Mouse (Mus musculus) neural tube, embryonic 10.5 days (tissue): ENCODE measurements at regions not wholly inside any gene's neighbourhood (a gene's known extent, or its start where the extent isn't known, plus 50 kb on each side); places are given as distances from the start of the nearest gene placed in this dataset.

Experiments
- DNase-seq: peaks from one replicate; pipeline ENCODE4 v3.0.0-alpha.2; 2017; ENCODE audit warnings: low spot score; ENCODE audit errors: extremely low spot score

DNA sequence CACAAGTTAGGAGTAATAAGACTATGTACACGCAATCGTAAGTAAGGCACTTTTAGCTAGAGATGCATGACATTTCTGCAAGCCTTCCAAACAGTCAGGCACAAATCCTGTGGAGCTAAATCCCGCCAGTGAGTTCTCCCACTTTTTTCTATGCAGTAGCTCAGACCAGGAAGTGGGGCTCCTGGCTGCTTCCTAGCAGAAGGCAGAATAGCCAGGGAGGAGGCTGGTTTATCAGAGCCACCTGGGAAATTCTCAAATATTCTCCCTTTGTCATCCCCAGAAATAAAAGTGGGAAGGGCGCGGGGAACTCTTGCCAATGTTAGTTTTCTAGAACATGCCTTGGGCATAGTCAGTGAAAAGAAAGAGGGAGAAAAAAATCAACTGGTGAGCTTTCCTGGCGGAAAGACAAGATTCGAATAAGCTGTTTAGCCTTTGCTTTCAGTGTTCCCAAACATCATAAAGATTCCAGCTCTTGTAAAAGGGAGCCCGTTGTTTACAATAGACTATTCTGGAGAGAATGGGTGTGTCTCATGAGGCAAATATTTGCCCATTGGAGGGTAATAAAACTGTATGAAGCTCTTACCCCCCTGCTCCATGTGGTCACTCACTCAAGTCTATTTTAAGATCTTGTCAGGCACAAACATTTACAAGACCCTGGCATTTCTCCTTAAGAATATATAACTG, 167.2 kb upstream of the Lef1 start:
- DNase-seq: no peak

DNA sequence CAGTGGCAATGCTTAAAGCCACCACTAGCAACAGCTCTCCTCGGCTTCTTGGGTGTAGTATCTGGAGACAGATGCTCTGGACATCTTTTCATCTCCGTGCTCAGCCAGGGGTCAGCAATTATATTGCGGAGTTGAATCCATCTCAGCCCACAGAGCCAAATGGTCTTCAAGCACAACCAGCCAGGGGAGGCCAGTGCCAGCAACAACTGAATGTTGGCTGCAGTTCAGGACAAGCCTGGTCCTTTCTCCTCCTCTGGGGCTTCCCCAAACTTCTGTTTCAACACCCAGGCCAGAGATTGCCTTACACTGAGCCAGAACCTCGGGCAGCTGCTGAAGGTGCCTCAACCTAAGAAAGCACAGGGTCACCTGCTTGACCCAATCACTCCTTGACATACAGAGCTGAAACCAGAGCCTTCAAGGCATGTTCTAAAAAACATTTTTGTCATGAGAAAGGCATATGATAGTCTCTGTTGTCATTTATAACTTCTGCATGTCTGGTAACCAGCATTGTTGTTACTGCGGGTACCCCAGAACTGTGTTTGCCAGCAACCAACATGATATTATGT, 169.9 kb upstream of the Lef1 start:
- no peak for DNase-seq

DNA sequence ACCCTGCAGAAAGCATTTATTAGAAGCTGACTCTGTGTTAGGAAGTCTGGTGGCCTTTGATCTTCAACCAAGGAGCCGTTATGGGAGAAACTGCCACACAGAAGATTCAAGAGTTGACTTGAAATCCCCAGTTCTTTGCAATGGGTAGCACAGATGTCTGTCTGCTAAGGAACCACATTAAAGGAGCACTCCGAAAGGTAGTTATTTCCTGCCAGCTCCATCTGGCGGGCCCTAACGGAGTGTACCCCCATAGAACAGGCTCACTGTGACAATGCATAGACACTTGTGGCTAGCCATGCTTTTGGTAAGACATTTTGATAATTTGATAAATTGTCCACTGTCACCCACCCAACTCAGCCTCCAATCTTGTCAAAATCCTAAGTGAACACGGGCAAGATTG, 173.3 kb upstream of the Lef1 start:
- DNase-seq: no peak

DNA sequence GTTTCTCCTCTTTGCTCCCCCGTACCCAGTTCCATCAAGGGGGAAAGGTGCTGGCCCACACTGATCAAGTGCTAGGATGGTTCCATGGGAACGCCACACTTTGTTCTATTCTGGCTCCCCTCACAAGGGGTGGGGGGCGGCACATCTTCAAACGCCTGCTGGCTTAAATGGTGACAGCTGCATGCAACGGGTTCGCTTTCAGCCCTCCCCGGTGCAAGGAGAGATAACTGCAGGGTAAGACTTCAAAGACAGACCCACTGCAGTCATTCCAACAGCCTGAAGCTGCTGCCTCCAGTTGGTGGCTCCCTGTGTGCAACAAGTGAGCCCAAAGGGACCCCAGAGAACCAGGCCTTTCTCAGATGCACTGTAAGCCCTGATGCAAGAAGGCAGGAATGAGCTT, 173.9 kb upstream of the Lef1 start:
- no peak for DNase-seq

DNA sequence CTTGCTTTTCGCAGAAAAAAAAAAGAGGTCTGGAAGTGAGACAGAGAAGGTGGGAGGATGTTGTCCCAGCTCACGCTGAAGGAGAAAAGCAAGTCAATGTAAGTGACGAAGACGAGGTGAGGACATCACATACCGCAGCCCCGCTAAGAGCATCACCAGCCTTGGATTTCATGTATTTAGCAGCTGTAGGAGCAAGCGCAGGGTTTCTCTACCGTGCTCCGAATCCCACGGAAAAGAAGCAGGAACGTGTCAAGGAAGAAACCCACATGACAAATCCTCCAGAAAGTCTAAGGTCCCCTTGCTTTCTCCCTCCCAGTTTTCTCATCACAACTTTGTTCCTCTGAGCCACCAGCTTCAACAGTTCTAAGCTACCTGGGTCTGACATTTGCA, 174.3 kb upstream of the Lef1 start:
- DNase-seq: no peak

DNA sequence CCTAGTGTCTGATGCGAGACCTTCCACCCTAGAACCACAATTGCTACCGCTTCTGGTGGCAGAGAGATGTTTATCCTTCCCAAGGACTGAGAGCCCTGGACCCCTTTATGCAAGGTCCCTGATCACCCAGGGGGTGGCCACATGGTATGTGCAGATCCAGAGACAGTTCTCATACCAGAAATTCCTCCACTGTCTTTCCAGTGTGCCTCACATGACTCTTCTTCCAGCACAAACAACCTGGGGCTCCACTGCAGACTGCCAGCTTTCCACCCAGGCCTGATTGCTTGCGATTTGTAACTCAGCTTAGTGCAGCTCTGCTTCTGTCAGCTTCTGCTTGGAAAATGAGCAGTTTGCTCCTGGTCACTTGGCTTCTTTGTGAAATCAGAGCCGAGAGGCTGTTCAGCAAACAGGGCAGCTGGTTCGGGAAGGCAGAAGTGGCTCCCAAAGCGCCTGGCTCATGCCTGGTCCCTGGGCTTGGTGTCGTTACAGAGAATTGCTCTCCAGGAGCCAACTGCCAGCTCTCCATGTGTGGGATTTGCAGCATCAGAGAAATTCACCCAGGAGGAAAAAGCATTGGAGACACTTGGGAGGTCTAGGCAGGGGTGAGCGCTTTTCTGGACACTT, 174.9 kb upstream of the Lef1 start:
- peak; percentile 24 for DNase-seq

DNA sequence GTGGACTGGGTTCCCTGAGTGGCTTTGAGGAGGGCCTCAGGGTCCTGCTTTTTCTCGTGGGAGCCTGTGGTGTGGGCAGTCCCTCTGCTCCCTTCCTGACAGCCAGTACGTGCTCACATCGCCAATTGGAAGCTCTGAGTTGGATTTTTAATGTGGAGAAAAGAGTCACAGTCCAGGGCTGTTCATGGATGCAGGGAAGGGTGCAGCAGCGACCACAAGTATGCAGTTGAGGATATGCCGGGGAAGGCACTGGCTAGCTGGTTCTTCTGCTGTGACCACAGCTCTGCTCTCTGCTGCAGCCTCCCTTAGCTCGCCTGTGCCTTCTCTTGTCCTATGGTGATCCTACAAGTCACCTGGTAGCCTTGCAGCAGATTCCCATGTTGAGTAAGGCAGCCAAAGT, 177.5 kb upstream of the Lef1 start:
- DNase-seq: no peak

DNA sequence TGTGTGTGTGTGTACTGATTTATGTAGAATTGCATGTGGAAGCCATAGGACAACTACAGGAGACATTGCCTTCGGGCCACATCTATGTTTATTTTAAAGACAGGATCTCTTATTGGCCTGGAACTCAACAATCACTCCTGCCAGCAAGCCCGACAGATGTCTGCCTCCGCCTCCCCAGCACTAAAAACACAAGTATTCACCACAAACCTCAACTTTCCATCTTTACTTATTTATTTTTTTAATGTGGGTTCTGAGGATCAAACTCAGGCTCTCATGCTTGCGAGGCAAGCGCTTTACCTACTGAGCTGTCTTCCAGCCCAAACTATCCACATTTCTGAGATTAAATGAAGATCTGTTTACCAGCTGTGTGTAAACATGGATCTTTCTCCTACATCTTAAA, 178.0 kb upstream of the Lef1 start:
- DNase-seq: no peak

DNA sequence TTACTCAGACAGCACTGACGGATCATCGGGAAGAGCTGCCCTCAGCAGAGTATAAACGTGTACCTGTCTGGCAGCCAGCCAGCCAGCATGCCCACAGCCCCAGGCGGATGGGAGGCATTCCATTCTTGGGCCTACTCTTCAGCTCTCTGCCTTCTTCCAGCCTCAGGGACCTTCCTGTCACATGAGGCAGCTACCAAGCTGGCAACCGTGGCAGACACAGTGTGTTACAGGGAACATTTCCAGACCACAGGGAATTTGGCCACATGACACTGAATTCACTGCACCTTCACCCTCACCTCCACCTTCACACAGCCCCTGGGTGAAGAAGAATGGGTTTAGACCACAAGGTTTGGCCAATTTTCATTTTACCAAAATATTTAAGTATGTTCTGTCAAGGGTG, 185.3 kb upstream of the Lef1 start:
- no peak for DNase-seq

DNA sequence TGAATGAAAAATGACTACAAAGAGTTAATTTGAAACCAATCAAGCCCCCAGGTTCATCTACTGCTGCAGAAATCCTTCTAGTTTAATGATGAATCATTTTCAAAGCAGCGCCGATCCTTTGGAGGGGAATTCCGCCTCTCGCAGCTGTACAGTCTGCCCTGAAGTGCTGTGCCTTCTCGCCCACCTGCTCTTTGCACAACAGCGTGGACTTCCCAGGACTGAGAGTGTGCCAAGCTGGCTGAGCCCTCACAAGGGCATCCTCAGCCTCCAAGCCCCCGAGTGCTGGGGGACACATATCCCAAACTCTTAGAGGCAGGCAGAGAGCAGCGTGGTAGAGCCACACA, 186.7 kb upstream of the Lef1 start:
- no peak for DNase-seq

DNA sequence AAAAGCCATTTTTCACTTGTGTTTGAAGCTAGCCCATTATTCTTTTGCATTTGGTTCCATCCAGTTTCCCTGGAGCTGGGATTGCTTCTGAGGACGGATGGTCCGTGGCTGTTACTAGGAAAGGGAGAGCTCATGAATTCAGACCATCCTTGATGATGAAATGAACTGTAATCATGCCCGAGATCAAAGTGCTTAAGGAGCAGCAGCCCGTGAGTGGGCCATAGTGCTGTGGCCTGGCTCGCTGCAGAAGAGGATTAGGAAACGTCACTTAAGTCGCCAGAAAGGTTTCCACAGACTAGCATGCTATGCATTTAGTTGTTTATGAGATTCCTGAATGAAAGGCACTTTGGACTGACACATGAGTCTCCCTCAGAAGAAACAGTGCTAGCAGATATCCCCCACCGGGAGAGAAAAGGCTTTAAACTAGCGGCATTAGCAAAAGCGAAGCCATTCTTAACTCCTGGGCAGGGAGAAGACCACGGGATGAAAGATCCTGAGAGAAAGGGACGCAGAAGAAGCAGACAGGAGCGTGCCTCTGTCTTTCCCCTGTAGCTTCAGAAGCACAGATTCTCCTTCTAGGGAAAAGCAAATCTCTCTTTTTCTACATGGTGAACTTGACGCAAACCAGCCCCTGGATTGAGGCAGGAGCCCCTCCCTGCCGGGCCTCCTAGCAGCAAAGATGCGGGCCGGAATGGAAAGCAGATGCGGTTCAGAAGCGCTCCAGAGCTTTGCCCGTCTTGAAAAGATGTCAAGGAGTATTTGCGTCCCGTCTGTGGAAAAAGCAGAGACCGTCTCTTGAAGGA, 187.3 kb upstream of the Lef1 start:
- peak; percentile 47 for DNase-seq

DNA sequence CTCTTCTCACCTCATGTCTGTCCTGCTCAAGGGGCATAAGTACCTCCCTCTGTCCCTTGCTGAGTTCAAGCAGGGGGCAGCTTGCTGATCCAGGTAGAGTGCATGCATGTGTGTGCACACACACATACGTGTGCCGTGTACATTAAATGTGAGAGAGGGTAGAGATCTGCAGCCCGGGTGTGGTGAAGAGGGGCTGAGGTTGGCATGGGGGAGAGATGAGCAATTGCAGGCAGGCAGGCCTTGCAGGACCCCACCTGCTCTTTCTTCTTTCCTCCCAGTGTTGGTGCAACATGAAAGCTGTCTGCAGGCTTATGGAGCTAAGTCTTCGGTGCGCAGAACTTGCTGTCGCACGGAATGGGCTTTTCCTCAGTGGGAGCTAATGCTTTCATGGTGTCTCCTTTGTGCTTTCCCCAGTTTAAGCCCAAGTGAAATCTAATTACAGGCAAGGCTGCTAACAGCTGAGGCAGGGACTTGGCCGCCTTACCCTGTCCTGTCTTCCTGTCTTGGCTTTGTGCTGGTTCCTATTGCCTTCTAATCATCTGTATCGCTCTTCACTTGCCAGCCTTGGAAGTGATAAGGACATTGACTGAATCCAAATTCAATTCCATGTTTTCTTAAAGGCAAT, 188.5 kb upstream of the Lef1 start:
- DNase-seq: no peak

DNA sequence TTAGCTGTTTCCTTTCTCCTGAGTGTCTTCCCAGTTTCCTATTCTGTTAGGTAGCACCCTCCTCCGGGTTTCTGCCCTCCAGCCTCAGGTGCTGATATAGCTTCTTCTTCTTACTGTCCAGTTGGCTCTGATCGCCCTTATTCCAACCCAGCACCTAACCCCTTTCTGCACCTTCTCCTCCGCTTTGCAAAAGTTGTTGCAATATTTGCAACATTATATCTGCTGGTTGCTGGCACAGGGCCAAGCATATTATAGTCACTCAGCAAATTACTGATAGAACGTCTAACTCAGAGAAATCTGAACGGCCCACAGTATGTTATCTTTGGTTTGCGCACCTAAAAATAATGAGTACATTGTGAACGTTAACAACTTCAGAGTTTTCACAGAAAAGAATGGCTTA, 183.6 kb upstream of the Rpl34 start:
- DNase-seq: no peak

DNA sequence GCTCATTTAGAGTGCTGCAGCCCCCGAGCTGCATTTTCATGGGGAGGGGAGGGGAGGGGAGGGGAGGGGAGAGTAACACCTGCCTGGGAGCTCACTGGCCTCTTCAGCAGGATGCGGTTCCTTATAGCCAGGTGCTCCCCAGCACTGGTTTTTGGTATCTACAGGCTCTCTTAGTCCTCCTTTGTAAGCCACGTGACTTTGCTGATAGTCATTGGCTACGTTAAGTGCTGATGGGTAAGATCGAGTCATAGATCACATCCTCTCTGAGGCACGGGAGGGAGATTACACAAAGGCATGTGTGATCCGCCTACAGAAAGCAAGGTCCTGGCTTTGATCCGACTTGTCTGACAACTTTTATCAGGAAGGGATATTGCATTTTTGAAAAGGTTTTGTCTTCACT, 174.9 kb upstream of the Rpl34 start:
- DNase-seq: no peak

DNA sequence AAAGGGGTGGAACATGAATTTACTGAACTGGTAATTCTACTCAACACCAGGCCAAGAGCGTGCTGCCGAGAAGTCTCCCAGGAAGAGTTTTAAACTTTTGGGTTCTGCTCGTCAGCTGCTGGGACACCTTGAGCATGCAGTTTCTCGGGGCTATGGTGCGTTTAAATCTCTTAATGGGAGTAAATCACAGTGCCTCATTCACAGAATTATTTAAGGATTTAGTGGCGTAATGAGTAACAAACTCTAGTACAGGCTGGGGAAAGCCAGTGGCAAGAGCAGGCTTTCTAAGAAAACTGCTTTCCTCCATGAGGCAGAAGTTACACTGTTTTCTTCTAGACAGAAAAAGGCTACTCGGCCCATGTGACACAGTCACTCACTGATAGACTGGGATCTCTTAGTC, 173.1 kb upstream of the Rpl34 start:
- DNase-seq: no peak

DNA sequence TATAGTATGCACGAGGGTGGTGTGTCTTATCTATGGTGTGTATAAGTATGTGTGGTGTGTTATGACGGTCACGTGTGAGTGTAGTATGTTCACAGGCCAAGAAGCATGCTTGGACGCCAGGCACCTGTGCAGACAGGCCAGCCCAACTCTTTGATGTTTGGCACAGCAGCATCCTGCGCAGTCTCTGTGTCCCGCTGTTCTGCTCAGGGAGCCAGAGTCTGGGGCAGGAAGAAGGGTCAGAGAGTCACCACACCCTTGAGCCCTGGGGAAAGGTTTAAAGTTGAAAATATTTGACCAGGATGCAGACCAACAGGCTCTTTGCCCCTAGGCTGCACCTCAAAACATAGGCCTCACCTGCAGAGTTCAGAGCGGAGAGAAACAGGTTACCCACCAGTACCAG, 172.2 kb upstream of the Rpl34 start:
- no peak for DNase-seq

DNA sequence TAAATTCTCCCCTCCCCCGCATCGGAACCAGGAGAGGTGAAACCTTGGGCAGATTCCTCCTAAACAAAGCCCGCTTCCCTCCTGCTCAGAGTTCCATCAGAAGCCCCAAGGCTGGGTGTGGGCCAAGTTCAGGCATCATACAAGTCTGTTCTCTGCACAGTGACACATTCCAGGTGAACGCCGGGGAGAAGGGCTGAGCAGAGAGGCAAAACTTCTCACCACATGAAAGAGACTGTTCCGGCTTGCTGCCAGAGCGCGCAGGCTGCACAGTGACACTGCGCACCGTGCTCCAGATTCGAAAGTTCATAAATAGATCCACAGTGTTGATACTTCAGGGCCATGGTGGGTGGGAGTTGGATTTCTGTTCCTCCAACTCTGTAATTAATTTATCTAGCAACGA, 171.1 kb upstream of the Rpl34 start:
- no peak for DNase-seq

DNA sequence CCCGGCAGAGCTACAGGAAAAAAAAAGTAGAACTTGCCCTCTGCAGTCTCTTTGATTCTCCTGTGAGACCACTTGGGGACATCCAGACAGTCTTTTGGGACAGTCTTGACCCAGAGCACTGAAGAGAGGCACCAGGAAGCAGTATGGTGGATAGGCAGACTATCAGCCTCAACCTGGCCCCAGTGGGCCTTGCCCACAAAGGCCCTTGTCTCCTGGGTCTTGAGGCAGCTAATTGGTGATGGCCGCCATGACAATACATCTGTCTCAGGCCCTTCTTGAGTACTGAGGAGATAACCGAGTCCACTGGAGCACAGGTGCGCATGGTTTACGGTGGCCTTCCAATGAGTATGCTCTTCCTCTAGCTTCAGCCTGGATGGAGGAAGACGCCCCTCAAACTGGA, 170.6 kb upstream of the Rpl34 start:
- DNase-seq: no peak

DNA sequence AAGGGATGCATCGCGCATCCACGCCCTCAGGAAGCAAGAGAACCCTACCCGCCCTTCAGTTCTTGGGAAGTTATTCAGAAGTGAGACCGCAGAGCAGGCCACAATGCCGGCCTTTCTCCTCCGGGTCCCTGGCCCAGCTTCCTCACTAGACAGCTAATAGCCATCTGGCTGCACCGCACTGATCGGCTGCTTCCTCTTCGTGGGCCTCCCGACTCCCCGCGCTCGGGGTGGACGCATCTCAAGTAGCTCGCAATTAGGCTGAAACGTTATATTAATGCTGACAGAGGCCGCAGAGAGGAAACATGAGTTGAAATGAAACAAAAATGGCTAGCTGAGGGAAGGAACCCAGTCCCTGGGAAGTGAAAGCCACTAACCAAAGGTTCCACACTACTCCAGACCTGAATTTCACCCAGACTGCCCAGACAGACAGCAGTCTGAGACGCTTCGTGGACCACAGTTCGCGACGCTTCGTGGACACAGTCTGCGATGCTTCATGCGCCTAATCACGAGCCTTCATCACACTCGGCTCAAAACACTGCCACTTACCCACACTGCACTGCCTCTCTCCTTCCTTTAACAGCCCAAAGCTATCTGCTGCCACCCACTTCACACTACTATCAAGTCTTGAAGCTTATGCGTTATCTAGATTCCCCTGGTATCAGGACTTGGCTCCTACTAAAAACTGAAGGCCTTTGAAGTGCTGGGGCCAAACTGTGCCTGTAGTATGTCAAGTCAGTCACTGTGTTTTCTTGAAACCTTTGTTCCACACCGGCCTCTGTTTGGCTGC, 170.0 kb upstream of the Rpl34 start:
- no peak for DNase-seq

DNA sequence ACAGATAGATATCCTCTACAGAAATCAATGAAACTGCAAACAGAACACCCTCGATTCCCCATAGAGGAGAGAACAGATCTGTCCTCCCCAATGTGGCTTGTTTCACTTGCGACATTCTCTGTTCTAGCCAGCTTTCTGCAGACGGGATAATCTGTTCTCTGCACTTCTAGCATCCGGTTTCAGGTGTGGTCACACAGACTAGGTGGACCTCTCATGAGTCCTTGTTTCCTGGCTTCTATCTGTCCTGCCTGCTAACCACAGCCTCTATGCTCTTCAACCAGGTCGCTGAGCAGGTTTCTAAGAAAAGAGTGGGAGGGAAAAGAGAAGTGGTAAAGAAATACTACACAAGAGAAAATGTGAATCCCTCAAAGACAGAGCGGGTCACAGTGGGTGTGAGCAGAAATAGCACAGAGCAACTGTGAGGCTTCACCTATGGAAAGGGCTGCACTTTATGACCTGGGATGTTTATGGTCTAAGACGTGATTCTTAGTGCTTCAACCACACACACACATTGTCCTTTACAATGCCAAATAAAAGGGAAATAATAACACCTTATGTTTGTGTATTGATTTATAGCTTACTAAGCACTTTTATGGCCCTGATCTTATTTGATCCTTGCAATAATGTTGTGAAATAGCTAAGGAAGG, 164.1 kb upstream of the Rpl34 start:
- no peak for DNase-seq

DNA sequence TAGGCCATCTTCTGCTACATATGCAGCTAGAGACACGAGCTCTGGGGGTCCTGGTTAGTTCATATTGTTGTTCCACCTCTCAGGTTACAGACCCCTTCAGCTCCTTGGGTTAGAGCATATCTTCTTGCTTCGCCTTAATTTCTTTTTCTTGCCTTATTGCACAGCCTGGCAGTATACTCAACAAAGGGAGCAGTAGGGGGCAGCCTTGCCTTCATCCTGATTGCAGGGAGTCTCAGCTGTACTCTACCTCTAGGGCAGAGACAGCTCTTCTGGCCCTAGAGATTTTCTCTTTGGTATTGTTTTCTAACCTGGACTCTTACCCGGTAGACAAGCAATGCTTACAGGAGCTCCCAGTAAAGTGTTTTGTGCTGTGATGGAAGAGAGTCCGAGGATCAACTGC, 161.1 kb upstream of the Rpl34 start:
- no peak for DNase-seq
